Mouse (Mus musculus): ENCODE results near the gene Fgf13. TPM values are rescaled to one million over a fixed set of nuclear protein-coding genes. Genes with fewer than 3 reads are reported as not detected.
A peak's percentile ranks its signal among the peaks of the same experiment; 100 is the strongest.

The Fgf13 gene
- total RNA-seq (2021), result 100 to 1,000 TPM; 147 to 154 TPM

DNA sequence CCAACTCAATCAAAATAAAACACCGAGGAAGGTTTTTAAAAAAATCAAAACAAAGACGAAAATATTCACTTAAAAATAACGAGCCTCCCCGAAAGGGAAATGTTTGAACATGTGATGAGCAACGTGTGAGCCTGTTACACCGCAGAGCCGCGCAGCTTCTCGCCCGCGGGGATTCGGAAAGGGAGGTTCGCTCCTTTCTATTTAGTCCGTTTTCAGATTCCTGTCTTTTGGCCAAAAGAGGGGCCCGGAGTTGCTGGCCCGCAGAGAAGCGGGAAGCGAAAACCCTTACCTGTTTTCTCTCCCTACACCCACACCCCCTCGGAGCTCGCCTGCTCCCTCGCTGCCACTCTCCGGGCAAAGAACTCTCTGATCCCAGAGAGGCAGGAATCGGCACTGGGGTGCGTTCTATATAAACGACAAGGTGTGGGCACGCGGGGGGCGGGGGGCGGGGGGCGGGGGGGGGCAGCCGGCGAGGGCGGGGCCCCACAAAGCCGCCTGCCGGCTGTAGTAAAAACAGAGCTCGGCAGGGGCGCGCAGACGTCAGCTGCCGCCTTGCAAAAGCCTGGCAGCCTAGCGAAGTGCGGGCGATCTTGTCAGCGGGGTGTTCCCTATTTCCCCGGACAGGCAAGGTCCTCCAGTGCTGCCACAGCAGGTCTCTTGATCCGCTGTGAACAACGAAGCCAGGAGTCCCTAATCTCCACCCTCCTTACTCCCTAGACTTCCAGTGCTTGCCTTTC lies at the start of gene Fgf13:
TSS of gene Fgf13 (minus strand) at position 377 of the 737 bp plus-strand sequence.
- intact Hi-C loops (cut with DNase I), result no loop called here
- peak; percentile 13 to 32 for DNase-seq (ENCODE audit: low spot score in 2 of 2)

GRCm38 (mm10) chrX:59606535-59606934 lies 38.7 kb upstream of the Fgf13 start:
- intact Hi-C loops (cut with DNase I), result no loop called here
- DNase-seq (ENCODE audit: low spot score in 2 of 2), result no peak

DNA sequence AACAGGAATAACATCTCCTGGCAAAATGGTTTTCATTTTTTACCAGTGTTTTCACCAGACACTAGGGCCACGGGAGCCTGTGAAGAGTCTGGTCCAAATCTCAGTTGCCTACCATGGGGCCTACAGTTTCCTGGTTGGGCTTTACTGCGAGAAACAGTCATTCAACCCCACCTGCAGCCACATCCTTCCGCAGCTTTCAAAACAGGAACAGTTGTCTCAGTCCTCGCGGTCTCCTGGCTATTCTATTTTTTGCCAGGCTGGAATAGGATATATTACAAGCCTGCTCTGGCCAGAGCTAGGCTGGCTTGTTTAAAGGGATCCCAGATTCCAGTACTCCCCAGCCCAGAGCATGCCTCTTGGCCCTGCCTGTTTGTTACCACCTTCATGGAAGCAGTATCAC lies 21.2 kb upstream of the Fgf13 start:
- DNase-seq (ENCODE audit: low spot score in 2 of 2), result no peak

DNA sequence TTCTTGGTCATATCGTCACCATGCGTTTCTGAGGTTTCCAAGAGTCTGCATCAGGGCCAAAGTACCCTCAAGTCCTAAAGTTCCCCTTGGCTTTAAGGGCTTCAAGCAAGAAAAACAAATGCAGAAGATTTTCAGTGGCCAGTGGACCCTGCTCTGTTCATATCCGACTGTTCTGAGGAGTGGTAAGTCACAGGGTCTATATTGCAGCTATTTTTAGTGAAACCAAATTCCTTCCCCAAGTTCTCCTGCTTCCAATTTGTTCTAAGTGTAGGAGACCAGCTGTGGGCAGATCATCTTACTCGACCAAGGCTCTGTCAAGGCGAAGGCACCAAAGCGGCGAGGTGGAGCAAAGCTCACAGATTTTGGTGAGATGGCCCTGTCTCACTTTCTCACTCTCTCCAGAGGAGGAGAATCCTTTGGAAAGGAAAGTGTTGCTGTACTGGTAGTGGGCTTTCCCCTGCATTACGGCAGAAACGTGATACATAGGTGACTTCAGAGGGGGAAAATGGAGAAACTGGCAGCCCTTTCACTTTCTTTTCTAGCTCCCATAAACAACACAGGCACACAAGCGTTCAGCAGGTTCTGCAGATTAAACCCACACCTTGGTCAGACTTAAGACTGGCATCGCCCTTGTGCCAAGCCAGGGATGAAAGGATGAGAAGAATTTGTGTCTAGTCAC lies 17.8 kb upstream of the Fgf13 start:
- intact Hi-C loops (cut with DNase I), result no loop called here

More for the DNA sequence above, 21.2 kb upstream of the Fgf13 start:
- intact Hi-C loops (cut with DNase I), result no loop called here

DNA sequence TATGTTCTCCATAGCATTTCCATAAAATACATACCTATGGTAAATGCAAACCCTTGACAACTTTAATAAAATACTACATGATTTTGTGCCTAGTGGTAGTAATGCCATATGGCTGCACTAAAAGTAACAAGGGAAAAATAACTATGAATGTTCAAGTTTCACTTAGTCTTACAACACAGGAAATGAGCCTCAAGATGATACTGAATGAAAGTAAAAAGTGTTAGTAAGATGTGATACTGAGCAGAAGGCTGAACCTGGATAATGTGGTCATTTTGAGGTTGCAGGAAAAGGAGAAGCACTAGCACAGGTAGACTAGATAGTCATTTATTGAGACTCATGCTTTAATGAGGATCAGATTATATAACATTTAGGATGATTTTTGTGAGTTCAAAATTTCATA lies 16.2 kb upstream of the Fgf13 start:
- intact Hi-C loops (cut with DNase I), result no loop called here
- DNase-seq (ENCODE audit: low spot score in 2 of 2), result no peak

More for the DNA sequence above, 17.8 kb upstream of the Fgf13 start:
- no peak for DNase-seq (ENCODE audit: low spot score in 2 of 2)

DNA sequence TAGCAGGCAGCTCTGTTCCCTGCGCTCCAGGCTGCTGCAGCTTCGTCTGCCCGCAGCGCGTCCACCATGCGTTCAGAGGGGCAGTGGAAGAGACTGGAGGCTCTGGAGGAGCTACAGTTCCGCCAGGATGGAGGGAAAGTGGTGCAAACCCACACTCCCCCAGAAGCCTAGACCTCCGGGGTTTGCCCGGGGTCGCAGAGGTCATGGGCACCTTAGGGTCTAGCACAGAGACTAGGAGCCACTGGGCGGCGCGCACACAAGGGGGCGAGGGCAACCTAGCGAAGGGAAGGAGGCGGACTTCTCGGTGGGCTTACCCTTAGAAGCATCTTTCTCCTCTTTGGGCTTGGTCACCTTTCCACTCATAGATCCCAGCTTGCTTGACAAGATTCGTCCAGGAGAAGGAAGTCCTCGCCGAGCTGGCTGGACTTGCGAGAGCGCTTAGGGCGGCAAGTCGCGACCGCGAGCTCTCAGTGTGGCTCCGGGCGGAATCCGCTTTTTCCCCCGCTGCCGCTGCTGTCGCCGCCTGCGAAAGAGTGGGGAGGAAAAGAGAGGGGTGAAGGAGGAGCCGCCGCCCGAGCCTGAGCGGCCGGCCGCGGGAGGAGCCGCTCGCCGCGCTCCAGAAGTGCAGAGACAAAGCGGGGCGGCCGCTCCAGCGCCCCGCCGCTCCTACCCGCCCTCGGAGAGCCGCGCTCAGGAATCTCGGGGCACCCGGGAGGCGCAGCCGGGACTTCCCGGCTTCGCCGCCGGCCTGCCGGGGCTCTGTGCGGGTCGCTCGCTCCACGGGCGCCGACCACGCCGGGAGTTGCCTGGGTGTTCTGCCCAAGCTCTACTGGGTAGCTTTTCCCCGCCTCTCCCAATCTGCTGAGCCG lies 811 bp downstream of the Fgf13 start:
- DNase-seq (ENCODE audit: low spot score in 2 of 2), result peak; percentile 31 to 36
- intact Hi-C loops (cut with DNase I), result no loop called here

DNA sequence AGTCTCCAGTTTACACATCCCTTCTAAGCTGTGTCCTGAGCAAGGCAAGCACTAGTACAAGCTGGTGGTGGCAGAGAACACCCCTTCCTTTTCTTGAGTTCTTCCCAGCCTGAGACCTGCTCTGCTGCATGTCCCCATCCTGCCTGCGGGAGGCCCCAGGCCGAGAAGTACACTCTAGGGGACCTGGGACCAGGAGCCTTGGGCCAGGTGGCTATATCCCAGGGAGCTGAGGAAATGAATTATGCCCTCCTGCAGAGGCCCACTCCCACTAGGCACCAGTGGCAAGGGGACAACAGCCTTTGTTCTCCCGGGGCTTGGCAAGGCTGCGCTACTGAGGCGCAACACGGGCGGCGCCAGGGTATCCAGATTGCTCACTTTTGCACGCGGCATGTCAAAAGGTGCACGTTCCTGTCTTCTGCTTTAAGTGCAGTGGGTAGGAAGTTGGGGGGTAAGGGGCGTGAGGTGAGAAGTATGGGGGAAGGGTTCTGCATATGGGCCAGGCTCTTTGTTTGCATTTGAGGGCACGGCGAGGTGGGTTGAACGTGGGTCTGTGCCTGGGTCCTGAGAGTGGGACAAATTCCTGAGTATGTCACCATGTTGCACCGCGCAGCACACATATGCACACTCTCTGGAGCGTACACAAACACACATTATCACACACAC lies 1.7 kb downstream of the Fgf13 start:
- DNase-seq (ENCODE audit: low spot score in 2 of 2), result peak; percentile 11 to 19
- intact Hi-C loops (cut with DNase I), result no loop called here

DNA sequence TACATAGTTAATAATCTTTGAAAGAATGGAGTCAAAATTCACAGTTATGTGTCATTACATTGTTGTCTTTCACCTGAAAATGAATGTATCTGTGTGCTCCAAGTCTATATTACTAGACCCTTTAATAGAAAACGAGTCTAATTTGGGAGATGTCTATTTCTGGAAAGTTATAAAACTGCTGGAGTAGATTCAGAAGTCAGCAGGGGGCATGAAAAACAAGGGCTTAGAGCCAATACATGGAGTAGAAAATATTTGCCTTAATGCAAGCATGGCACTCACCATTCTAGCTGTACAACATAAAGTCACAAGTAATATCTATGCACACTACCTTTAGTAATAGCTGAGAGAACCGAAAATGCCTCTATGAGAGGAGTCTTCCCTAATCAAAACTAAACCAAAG lies 19.9 kb downstream of the Fgf13 start:
- DNase-seq (ENCODE audit: low spot score in 2 of 2), result no peak

GRCm38 (mm10) chrX:59508273-59508672 lies 59.6 kb downstream of the Fgf13 start:
- intact Hi-C loops (cut with DNase I), result no loop called here

More for the DNA sequence above, 19.9 kb downstream of the Fgf13 start:
- intact Hi-C loops (cut with DNase I), result no loop called here

GRCm38 (mm10) chrX:59493388-59493787 lies 74.5 kb downstream of the Fgf13 start:
- DNase-seq (ENCODE audit: low spot score in 2 of 2), result no peak
- intact Hi-C loops (cut with DNase I), result no loop called here

More at GRCm38 (mm10) chrX:59508273-59508672, 59.6 kb downstream of the Fgf13 start:
- DNase-seq (ENCODE audit: low spot score in 2 of 2), result no peak

- intact Hi-C loops (cut with DNase I), result no loop called here
Measured at GRCm38 (mm10) chrX:59485426-59485825, 82.4 kb downstream of the Fgf13 start.

GRCm38 (mm10) chrX:59402596-59403285 lies 165.1 kb downstream of the Fgf13 start:
- DNase-seq (ENCODE audit: low spot score in 2 of 2), result no peak

More at GRCm38 (mm10) chrX:59485426-59485825, 82.4 kb downstream of the Fgf13 start:
- no peak for DNase-seq (ENCODE audit: low spot score in 2 of 2)

GRCm38 (mm10) chrX:59290916-59291411 lies 276.9 kb downstream of the Fgf13 start:
- intact Hi-C loops (cut with DNase I), result no loop called here
- DNase-seq (ENCODE audit: low spot score in 2 of 2), result no peak

More at GRCm38 (mm10) chrX:59402596-59403285, 165.1 kb downstream of the Fgf13 start:
- intact Hi-C loops (cut with DNase I), result no loop called here

GRCm38 (mm10) chrX:59251576-59251975 lies 316.3 kb downstream of the Fgf13 start:
- intact Hi-C loops (cut with DNase I), result no loop called here
- no peak for DNase-seq (ENCODE audit: low spot score in 2 of 2)

DNA sequence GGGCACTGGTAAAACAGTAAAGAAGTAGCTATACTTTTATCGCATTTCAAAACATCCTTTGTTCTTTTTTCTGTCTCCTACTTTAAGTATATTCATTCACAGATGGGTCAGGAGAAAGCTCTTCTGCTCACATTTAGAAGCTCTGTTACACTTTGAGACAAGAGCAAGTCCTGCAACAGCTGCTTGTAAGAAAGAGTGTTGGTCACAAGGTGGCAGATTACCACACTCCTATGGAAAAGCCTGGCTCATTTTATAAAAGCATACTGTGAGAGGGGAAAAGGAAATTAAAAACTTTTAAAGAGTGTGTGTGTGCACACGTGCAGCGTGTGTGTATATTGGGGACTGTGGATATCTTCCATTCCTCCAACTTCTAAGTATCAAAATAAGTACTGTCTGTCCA lies 324.1 kb downstream of the Fgf13 start:
- intact Hi-C loops (cut with DNase I), result no loop called here
- no peak for DNase-seq (ENCODE audit: low spot score in 2 of 2)

GRCm38 (mm10) chrX:59243176-59243575 lies 324.7 kb downstream of the Fgf13 start:
- intact Hi-C loops (cut with DNase I), result no loop called here

DNA sequence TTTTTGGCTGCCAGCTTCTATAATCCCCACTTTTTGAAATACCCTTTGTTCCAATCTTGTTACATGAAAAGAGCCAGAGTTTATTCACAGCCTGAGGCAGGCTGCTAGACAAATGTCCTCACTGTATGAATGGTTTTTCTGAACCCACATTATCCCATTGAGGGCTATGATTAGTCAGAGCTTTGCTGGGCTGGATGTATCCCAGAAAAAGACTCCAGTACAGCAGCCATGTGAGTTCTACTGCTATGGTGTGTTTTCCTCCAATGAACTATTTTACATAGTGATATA lies 326.5 kb downstream of the Fgf13 start:
- DNase-seq (ENCODE audit: low spot score in 2 of 2), result no peak
- intact Hi-C loops (cut with DNase I), result no loop called here

More at GRCm38 (mm10) chrX:59243176-59243575, 324.7 kb downstream of the Fgf13 start:
- no peak for DNase-seq (ENCODE audit: low spot score in 2 of 2)

DNA sequence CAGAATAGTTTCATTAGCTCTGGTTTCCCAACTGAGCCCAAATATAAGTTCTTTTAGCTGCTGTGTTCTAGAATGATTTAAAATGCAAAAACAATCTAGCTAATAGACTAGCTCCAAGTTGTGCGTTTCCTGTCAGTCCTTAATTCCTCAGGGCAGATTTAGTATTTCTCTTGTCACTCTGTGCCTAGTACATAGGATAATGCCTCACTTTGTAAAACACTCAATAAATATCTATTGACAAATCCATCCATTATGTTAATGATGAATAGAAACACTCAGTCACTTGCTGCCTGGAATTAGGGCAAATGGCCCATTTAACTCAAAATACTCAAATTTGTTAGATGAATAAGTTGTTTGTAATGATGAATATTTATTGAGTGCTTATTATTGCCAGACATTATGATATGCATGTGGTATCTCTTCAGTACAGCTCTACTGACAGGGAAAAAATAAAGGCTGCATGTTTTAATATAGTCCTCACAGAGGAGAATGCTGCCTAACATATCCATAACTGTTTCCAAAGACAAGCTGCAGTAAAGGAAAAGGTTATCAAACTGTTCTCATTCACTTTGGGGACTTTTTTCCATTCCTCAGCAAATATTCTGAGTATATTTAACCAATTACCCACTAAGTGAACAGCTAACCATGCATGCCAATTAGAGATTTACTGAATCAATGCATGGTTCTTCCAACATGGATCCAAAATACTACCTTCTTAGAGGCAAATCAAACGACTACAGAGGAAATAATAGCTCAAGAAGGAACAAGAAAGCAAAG lies 327.0 kb downstream of the Fgf13 start:
- no peak for DNase-seq (ENCODE audit: low spot score in 2 of 2)
- intact Hi-C loops (cut with DNase I), result no loop called here
